Mouse (Mus musculus) neural tube, embryonic 13.5 days (tissue): ENCODE data around the gene Dnm2. TPM values are rescaled to one million over a fixed set of nuclear protein-coding genes. Genes with fewer than 3 reads are reported as not detected.
A peak's percentile ranks its signal among the peaks of the same experiment; 100 is the strongest.
"Not testable (repeated sequence)": the region's sequence is repeated elsewhere in the genome, so short reads cannot be mapped to it uniquely, and the experiment has no call there.

Source experiments
- ATAC-seq: fragments of 200-750 bp; cut with Nextera tagmentation; 2 replicates; pipeline ENCODE4 v1.8.0; 2017; ENCODE audit warnings: low read depth, mild to moderate bottlenecking, moderate TSS enrichment, moderate library complexity
- H3K27ac ChIP-seq: fragments of 300-500 bp; sonication (generic); replicated peaks from 2 replicates; pipeline ENCODE4 v1.5.1; 2015; ENCODE audit warnings: moderate library complexity, mild to moderate bottlenecking, inconsistent platforms
- H3K27me3 ChIP-seq: fragments of 300-500 bp; sonication (generic); 2 replicates; pipeline ENCODE4 v1.6.1; 2015; ENCODE audit warnings: mild to moderate bottlenecking, inconsistent platforms
- H3K36me3 ChIP-seq: fragments of 300-500 bp; sonication (generic); 2 replicates; pipeline ENCODE4 v1.6.1; 2015; ENCODE audit warnings: mild to moderate bottlenecking, inconsistent platforms
- H3K4me1 ChIP-seq: fragments of 300-500 bp; sonication (generic); replicated peaks from 2 replicates; pipeline ENCODE4 v1.6.1; 2015; ENCODE audit warnings: inconsistent platforms
- H3K4me2 ChIP-seq: fragments of 300-500 bp; sonication (generic); 2 replicates; pipeline ENCODE4 v1.6.1; 2015; ENCODE audit warnings: inconsistent platforms, mild to moderate bottlenecking, moderate library complexity
- H3K4me3 ChIP-seq: fragments of 300-500 bp; sonication (generic); 2 replicates; pipeline ENCODE4 v1.5.1; 2015; ENCODE audit warnings: mild to moderate bottlenecking, inconsistent platforms
- H3K9ac ChIP-seq: fragments of 300-500 bp; sonication (generic); 2 replicates; pipeline ENCODE4 v1.6.1; 2015; ENCODE audit warnings: moderate library complexity, mild to moderate bottlenecking, inconsistent platforms
- H3K9me3 ChIP-seq: fragments of 300-500 bp; sonication (generic); 2 replicates; pipeline ENCODE4 v1.6.1; 2016; ENCODE audit warnings: inconsistent platforms
- WGBS: fragments of 180-500 bp; shearing (Covaris S2); methylation state at CpG from one replicate; pipeline ENCODE4 v1.1.7; 2015; 5-methylcytosine and 5-hydroxymethylcytosine counted together
- polyA plus RNA-seq: library from polyadenylated mRNA; unstranded; fragments of >200 nt; fragmentation: Nextera tagmentation; extraction: Ambion mirVana; gene quantifications from 2 replicates; pipeline ENCODE4 v1.2.1, GENCODE M21; 2015

The Dnm2 gene
- polyA plus RNA-seq, 1 experiment from 2014 or later, result 65.0 TPM

- 78% methylated on average over 5 of the region's 5 CpGs for WGBS
- H3K27ac ChIP-seq, result no peak overlapping the region
Observed at GRCm38 (mm10) chr9:21463138-21463590, 38.5 kb downstream of the Dnm2 start.

GRCm38 (mm10) chr9:21463766-21464564 is 39.3 kb downstream of the Dnm2 start:
- Histone ChIP-seq H3K27me3 (no peaks in the 10 kb centered on the region), H3K4me2 (no peak overlapping the region), H3K9me3 (no peaks in the 10 kb centered on the region), H3K27ac (no peak overlapping the region), H3K4me1 (0 out of 2 replicates have a peak, but pooled peaks cover 9% of the 10 kb centered on the region), H3K9ac (no peak overlapping the region), H3K4me3 (no peak overlapping the region), H3K36me3 (peaks cover 64% of the 10 kb centered on the region)
- 96% methylated on average over 3 of the region's 3 CpGs for WGBS
- no peak for ATAC-seq

More at GRCm38 (mm10) chr9:21463138-21463590, 38.5 kb downstream of the Dnm2 start:
- Histone ChIP-seq H3K9me3 (no peaks in the 10 kb centered on the region), H3K9ac (0 out of 2 replicates have a peak overlapping the region, but pooled peaks have one; percentile 18), H3K4me1 (0 out of 2 replicates have a peak, but pooled peaks cover 9% of the 10 kb centered on the region), H3K27me3 (no peaks in the 10 kb centered on the region), H3K4me2 (no peak overlapping the region), H3K36me3 (peaks cover 64% of the 10 kb centered on the region), H3K4me3 (no peak overlapping the region)
- ATAC-seq, result no peak

GRCm38 (mm10) chr9:21464565-21464928 is 39.8 kb downstream of the Dnm2 start:
- peaks cover 64% of the 10 kb centered on the region for H3K36me3 ChIP-seq
- H3K27ac ChIP-seq, H3K4me2 ChIP-seq, H3K9me3 ChIP-seq, H3K4me1 ChIP-seq, H3K9ac ChIP-seq, H3K27me3 ChIP-seq, H3K4me3 ChIP-seq, ATAC-seq: not testable (repeated sequence)
- 94% methylated on average over 7 of the region's 7 CpGs for WGBS

- Histone ChIP-seq H3K9ac (no peak overlapping the region), H3K27ac (no peak overlapping the region), H3K4me3 (no peak overlapping the region), H3K36me3 (peaks cover 90% of the 10 kb centered on the region), H3K27me3 (no peaks in the 10 kb centered on the region), H3K9me3 (no peaks in the 10 kb centered on the region), H3K4me2 (no peak overlapping the region), H3K4me1 (no peaks in the 10 kb centered on the region)
- ATAC-seq, result no peak
- WGBS, result 87% methylated on average over 20 of the region's 20 CpGs
Observed at GRCm38 (mm10) chr9:21469032-21470024, 44.6 kb downstream of the Dnm2 start.

GRCm38 (mm10) chr9:21472913-21473312 is 48.2 kb downstream of the Dnm2 start:
- no peaks in the 10 kb centered on the region for H3K4me1 ChIP-seq
- no peak for ATAC-seq
- H3K36me3 ChIP-seq, result peaks cover 96% of the 10 kb centered on the region
- H3K27ac ChIP-seq, result no peak overlapping the region
- WGBS, result 89% methylated on average over 4 of the region's 4 CpGs
- H3K27me3 ChIP-seq, result no peaks in the 10 kb centered on the region
- H3K4me2 ChIP-seq, result no peak overlapping the region
- no peak overlapping the region for H3K9ac ChIP-seq
- H3K4me3 ChIP-seq, result no peak overlapping the region
- H3K9me3 ChIP-seq, result no peaks in the 10 kb centered on the region

- Histone ChIP-seq H3K4me2 (no peak overlapping the region), H3K9ac (no peak overlapping the region), H3K4me1 (no peaks in the 10 kb centered on the region), H3K27ac (no peak overlapping the region), H3K27me3 (no peaks in the 10 kb centered on the region), H3K9me3 (no peaks in the 10 kb centered on the region), H3K4me3 (no peak overlapping the region), H3K36me3 (peaks cover 98% of the 10 kb centered on the region)
- no peak for ATAC-seq
- 97% methylated on average over 6 of the region's 6 CpGs for WGBS
Observed at GRCm38 (mm10) chr9:21477707-21478106, 53.0 kb downstream of the Dnm2 start.

GRCm38 (mm10) chr9:21484065-21484464 is 59.4 kb downstream of the Dnm2 start:
- H3K9me3 ChIP-seq, result no peaks in the 10 kb centered on the region
- no peak overlapping the region for H3K9ac ChIP-seq
- no peak overlapping the region for H3K27ac ChIP-seq
- no peak overlapping the region for H3K4me2 ChIP-seq
- WGBS, result 89% methylated on average over 4 of the region's 4 CpGs
- H3K27me3 ChIP-seq, result no peaks in the 10 kb centered on the region
- H3K4me1 ChIP-seq, result no peaks in the 10 kb centered on the region
- 0 out of 2 replicates have a peak, but pooled peaks have one; percentile 22 for ATAC-seq
- H3K4me3 ChIP-seq, result no peak overlapping the region
- peaks cover 90% of the 10 kb centered on the region for H3K36me3 ChIP-seq

GRCm38 (mm10) chr9:21488246-21488645 is 63.5 kb downstream of the Dnm2 start:
- peaks cover 81% of the 10 kb centered on the region for H3K36me3 ChIP-seq
- H3K9ac ChIP-seq, H3K4me2 ChIP-seq, H3K27ac ChIP-seq, H3K4me1 ChIP-seq, ATAC-seq, H3K4me3 ChIP-seq, H3K27me3 ChIP-seq, H3K9me3 ChIP-seq: not testable (repeated sequence)
- 90% methylated on average over 1 of the region's 2 CpGs for WGBS

- WGBS, result 94% methylated on average over 9 of the region's 9 CpGs
- Histone ChIP-seq H3K9ac (no peak overlapping the region), H3K9me3 (no peaks in the 10 kb centered on the region), H3K4me1 (no peaks in the 10 kb centered on the region), H3K4me3 (no peak overlapping the region), H3K27me3 (no peaks in the 10 kb centered on the region), H3K4me2 (no peak overlapping the region), H3K36me3 (peaks cover 72% of the 10 kb centered on the region), H3K27ac (no peak overlapping the region)
- no peak for ATAC-seq
Observed at GRCm38 (mm10) chr9:21490696-21491095, 66.0 kb downstream of the Dnm2 start.

GRCm38 (mm10) chr9:21493907-21494306 is 69.2 kb downstream of the Dnm2 start:
- no peak overlapping the region for H3K27ac ChIP-seq
- ATAC-seq, result no peak
- no peak overlapping the region for H3K4me3 ChIP-seq
- no peaks in the 10 kb centered on the region for H3K27me3 ChIP-seq
- H3K9ac ChIP-seq, result no peak overlapping the region
- H3K36me3 ChIP-seq, result peaks cover 61% of the 10 kb centered on the region
- WGBS, result 55% methylated on average over 2 of the region's 2 CpGs
- H3K4me2 ChIP-seq, result no peak overlapping the region
- H3K4me1 ChIP-seq, result no peaks in the 10 kb centered on the region
- no peaks in the 10 kb centered on the region for H3K9me3 ChIP-seq

- Histone ChIP-seq H3K9me3 (no peaks in the 10 kb centered on the region), H3K9ac (no peak overlapping the region), H3K4me2 (no peak overlapping the region), H3K27ac (no peak overlapping the region), H3K4me1 (no peaks in the 10 kb centered on the region), H3K27me3 (no peaks in the 10 kb centered on the region), H3K36me3 (peaks cover 62% of the 10 kb centered on the region), H3K4me3 (no peak overlapping the region)
- ATAC-seq, result no peak
- 89% methylated on average over 9 of the region's 9 CpGs for WGBS
Observed at GRCm38 (mm10) chr9:21494726-21495125, 70.0 kb downstream of the Dnm2 start.
